Mouse (Mus musculus) brain, adult 10 weeks (tissue): ENCODE data around the gene Gap43. TPM values are rescaled to one million over a fixed set of nuclear protein-coding genes. Genes with fewer than 3 reads are reported as not detected.

Experiments used
- polyA plus RNA-seq: library from polyadenylated mRNA; stranded (reverse); fragments of 350-450 nt; fragmentation: Illumina TruSeq; extraction: RNeasy Lipid Tissue Mini Kit (QIAGEN cat#74804); gene quantifications from one replicate; pipeline ENCODE4 v1.2.3, GENCODE M21; 2015; ENCODE audit warnings: low read depth, low replicate concordance

Gap43 gene
- polyA plus RNA-seq = 370 TPM

DNA sequence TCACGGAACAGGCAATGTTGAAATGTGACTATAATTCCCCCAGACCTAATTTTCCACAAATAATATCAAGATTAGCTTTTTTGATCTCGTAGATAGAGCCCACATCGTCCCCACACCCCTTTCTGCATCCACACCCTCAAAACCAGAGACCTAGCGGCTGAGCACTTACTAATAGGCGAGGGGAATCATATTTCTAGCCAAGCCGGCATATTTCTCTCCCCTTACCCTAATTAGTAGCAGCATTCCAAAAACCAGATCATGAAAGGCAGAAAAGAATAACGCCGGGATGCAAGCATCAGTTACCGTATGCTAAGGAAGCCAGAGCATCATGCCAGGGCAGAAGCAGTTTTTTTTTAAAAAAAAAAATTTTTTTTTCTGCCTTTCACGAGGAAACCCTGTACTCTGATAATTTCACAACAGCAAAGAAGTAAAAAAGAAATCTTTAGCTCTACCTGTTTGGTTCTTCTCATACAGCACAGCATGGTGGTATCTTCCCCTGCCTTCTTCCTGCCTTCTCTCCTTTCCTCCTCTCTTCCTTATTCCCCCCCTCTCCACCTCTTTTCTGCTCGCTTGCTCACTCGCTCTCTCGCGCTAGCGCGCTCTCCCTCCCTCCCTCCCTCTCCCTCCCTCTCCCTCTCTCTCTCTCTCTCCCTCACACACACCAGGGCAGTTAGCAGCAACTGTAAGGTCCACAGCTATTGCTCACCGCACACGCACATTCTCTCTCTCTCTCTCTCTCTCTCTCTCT is at the start of gene Gap43:
Gap43 (minus strand) TSS at position 631 of the 748 bp plus-strand sequence.

